Mouse (Mus musculus) erythroblast, embryonic 14.5 days (primary cell): ENCODE measurements around the gene Abtb2.

Experiments
- GATA1 ChIP-seq: IDR thresholded peaks from 2 replicates; pipeline ENCODE4 v1.6.1; 2012; ENCODE audit warnings: low read length, inconsistent platforms, mixed read lengths
- TAL1 ChIP-seq: IDR thresholded peaks from 3 replicates; pipeline ENCODE4 v1.6.1; 2012; ENCODE audit warnings: low read length, inconsistent platforms, mixed read lengths

GRCm38 (mm10) chr2:103685581-103685980 is 119.5 kb downstream of the Abtb2 start:
- TF ChIP-seq GATA1 (no peak), TAL1 (no peak)
